Mouse (Mus musculus) layer of hippocampus, adult 2 months (tissue): ENCODE measurements around the gene Ehd4. TPM values are rescaled to one million over a fixed set of nuclear protein-coding genes. Genes with fewer than 3 reads are reported as not detected.

Source experiments
- DNase-seq, 2 experiments: peaks; one replicate each; pipeline ENCODE4 v3.0.0; 2022; ENCODE audit warnings: low spot score in 2 of 2
- H3K27ac ChIP-seq: fragments of 200-600 bp; 2 replicates; pipeline ENCODE4 v1.8.1; 2022
- H3K4me3 ChIP-seq: fragments of 200-600 bp; 2 replicates; pipeline ENCODE4 v1.8.1; 2022; ENCODE audit warnings: mild to moderate bottlenecking
- CTCF ChIP-seq: fragments of 200-600 bp; conservative IDR thresholded peaks from 2 replicates; pipeline ENCODE4 v1.8.1; 2022; ENCODE audit warnings: antibody characterized with exemption, mild to moderate bottlenecking, moderate library complexity
- total RNA-seq, 2 experiments: library from RNA; stranded (reverse); gene quantifications; 2 replicates each; pipeline ENCODE4 v1.2.3; 2021

Gene Ehd4
- total RNA-seq, 2 experiments from 2014 or later: 5.4 to 7.6 TPM

DNA sequence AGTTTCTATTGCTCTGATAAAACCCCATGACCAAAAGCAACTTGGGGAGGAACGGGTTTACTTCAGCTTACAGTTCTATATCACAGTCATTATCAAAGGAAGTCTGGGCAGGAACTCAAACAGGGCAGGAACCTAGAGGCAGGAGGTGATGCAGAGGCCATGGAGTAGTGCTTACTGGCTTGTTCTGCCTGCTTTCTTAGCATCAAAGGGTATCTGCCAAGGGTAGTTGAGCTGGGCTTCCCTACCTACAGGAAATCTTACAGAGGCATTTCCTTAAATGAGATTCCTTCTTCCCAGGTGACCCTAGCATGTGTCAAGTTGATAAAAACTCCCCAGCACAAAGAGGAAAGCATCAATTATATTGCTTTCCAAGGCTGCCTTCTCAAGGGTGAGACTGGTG, 38.0 kb downstream of the Ehd4 start:
- no peak for TF ChIP-seq CTCF

DNA sequence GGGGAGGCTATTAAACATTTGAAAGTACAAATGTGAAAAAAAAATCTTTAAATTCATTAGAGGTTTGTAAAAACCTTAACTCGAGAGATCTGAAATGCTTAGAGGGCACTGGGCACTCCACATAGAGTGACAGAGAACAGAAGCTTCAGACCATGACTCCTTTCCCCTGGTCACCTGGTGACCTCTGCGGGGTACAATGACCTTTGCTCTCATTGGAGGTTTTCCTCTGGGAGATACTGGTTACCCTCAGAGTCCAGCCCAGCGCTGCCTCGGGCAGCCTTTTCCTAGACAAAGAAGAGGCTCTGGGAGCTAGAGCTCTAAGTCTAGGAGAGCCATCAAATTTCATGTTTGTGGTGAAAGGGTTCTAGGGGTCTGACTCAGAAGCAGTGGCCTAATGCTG, 39.4 kb downstream of the Ehd4 start:
- Histone ChIP-seq H3K4me3 (no peak overlapping the region), H3K27ac (no peak overlapping the region)
- no peak for TF ChIP-seq CTCF
- no peak for DNase-seq

More for the DNA sequence above, 38.0 kb downstream of the Ehd4 start:
- Histone ChIP-seq H3K4me3 (no peak overlapping the region), H3K27ac (no peak overlapping the region)
- DNase-seq: no peak

DNA sequence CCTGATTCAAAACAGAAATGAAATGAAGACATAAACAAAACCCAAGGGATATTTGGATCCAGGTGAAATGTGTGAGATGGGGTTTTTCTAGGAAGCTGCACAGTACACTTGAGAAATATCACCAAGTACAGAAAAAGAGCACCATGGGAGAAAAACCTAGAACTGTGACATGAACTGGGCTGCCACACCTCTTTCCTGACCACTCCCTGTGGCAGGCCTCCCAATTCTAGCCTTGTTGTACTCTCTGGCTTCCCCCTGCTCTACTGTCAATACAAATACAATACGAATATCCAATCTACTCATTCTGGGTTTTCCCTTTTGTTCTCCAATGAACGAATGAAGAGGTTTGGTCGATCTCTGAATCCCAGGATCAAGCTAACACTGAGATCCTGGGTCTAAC, 40.4 kb downstream of the Ehd4 start:
- Histone ChIP-seq H3K27ac (no peak overlapping the region), H3K4me3 (no peak overlapping the region)
- TF ChIP-seq CTCF: no peak
- no peak for DNase-seq

DNA sequence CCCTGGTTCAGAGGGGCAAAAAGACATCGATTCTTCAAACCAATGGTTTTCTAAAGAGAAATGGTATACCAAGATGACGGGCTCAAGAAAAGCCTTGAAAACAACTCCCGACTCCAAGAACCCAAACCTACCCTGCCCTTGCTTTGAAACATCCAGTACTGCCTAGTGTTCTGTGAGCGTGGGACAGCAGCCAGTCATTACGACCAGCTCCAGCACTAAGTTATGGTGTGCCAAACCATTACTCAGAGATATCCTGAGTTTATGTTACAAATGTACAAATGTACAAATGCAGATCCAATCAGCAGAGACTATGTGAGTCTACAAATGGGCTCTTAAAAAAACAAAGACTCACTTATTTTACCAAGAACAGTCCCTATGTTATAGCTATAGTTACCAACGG, 40.9 kb downstream of the Ehd4 start:
- no peak for DNase-seq
- H3K27ac ChIP-seq: no peak overlapping the region
- no peak for TF ChIP-seq CTCF
- H3K4me3 ChIP-seq: no peak overlapping the region

DNA sequence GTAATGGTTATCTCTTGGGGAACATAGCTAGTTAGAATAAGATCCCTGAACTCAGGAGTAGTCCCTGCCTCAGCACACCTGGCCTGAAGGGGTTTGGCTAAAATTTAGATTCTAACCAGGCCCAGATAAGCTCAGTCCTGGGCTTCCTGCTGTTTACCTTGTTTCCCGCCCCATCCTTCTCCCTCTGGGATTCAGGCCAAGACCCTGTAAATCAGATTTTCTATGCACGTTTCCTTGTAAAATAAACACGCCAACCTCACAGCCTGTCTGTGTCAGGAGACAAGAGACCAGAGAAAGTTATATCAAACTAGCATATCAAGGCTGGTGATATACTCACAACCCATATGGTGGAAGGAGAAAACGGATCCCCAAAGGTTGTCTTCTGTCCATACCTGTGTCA, 42.8 kb downstream of the Ehd4 start:
- H3K4me3 ChIP-seq: no peak overlapping the region
- TF ChIP-seq CTCF: no peak
- no peak for DNase-seq

DNA sequence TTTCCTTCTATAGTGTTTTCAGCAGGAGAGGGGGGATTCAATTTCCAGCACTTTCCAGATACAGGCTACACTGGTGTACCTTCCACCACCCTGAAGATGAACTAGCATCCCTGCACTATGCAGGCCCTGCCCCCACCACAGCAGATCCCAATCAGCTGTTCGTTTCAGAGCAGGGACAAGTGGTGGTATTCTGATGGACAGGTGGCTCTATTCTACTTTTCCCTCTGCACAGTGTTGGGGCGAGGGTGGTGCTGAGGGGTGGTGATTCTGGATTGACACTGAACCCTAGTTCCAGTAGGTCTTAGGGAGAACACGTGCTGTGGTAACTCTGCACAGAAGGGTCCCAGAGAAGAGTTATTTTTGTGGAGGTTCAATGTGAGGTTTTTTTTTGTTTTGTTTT, 43.2 kb downstream of the Ehd4 start:
- Histone ChIP-seq H3K27ac (0 out of 2 replicates have a peak overlapping the region, but pooled peaks have one; percentile 14), H3K4me3 (no peak overlapping the region)
- TF ChIP-seq CTCF: no peak
- no peak for DNase-seq

More for the DNA sequence above, 42.8 kb downstream of the Ehd4 start:
- H3K27ac ChIP-seq: no peak overlapping the region

DNA sequence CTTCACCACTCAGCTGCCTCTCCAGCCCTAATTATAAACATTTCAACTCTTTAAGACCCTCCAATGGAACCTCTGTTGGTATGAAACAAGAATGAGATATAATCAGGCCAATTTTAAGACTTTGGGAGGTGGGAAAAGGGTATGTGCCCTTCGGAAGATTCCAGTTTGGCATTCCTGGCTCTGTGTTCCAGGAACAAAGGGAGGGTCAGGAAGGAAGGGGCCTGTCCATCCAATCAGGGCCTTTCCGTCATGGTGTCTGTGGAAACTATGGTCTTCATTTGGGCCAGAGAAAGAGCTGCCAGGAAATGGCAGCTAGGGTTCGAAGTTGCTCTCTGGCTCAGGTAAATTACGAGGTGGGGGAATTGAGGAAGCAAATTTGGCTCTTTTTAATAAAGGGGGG, 46.3 kb downstream of the Ehd4 start:
- no peak for DNase-seq
- no peak overlapping the region for H3K4me3 ChIP-seq
- no peak overlapping the region for H3K27ac ChIP-seq
- TF ChIP-seq CTCF: no peak

DNA sequence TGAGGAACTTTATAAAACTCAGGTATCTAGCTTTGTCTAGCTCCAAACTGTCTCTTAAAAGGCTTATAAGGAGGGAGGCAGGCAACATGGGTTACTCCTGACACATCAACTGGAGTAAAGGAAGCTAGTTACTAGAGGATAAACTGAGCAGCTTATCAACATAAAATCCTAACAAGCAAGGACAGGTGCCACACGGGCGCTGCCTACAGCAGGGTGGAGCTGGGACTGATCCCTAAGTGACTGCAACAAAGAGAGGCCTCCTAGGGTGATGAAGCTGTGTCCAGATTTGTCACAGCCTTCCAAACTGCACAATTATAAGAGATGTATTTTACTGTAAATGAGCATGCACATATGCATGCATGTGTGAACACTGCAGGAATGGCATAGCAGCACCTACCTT, 47.0 kb downstream of the Ehd4 start:
- DNase-seq: no peak
- no peak for TF ChIP-seq CTCF
- H3K27ac ChIP-seq: no peak overlapping the region
- no peak overlapping the region for H3K4me3 ChIP-seq

DNA sequence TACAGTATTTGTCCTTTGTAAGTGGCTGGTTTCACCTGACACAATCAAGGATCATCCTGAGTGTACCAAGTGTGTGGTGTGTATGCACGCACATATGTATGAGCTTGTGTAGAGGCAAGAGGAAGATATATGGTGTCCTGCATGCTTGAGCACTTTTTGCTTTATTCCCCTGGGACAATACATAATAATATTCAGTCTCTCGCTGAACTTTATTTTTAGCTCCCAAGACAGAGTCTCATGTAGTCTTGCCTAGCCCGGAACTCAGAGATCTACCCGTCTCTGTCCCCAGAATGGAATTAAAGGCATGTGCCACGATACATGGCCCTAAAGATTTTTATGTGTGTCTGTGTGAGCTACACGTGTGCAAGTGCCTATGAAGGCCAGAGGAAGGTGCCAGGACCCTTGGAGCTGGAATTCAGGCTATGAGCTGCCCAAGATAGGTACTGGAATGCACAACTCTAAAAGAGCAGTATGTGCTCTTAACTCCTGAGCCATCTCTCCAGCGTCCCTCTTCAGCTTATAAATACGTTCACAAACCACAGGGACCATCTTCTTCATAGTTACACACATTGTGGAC, 47.9 kb downstream of the Ehd4 start:
- Histone ChIP-seq H3K4me3 (no peak overlapping the region), H3K27ac (no peak overlapping the region)
- TF ChIP-seq CTCF: no peak
- no peak for DNase-seq

DNA sequence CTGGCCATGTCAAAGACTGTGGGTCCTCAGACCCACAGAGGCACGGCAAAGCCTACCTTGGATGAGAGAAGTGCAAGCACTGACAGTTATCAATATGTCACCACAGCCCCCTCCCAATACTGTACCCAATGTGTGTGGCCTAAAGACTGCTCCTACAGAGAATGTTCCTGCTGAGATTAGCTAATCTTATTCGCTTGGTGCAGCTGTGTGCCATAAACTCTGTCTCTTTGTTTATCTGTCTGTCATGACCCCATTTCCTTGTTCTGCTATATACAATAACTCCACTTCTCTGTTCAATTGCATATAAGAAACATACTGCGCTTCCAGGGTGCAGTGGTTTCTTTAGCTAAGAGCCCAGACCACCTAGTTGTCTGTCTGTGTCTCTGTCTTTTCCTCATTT, 48.5 kb downstream of the Ehd4 start:
- Histone ChIP-seq H3K4me3 (no peak overlapping the region), H3K27ac (no peak overlapping the region)
- DNase-seq: no peak
- TF ChIP-seq CTCF: no peak

DNA sequence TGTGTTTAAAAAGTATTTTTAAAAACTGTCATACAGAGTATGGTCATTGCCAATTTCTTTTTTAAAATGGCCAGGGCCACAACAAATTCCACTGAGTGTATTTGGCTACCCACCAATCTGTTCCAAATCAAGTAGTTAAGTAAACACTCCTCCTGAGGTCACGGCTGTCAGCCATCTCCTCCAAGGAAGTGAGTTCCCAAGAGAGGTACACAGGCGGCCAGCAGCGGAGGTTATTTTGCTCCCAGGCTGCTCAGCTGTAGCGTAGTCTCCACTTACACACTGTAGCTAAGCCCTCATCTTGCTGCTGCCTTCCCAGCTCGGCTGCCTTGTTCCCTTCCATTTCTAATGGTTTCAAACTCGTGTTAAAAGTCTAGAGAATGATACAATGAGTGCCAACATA, 51.5 kb downstream of the Ehd4 start:
- TF ChIP-seq CTCF: no peak
- no peak overlapping the region for H3K4me3 ChIP-seq

DNA sequence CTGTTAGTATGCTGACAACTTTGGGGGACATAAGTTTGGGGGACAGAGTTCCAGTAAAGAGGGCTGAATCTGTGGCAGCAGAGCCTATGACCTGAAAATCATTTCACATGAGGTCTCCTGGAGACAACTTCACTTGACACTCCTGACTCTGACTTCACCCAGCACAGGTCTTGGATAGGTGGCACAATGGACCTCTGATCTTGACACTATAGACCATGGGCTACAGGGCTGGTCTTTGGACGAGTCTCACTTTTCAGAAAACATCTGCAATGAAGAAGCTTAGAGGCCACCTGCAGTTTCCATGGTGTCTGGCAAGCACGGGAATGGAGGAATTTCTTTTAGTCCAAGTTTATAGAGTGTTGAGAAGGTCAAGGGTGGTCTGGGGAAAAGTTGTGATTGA, 52.0 kb downstream of the Ehd4 start:
- TF ChIP-seq CTCF: no peak
- DNase-seq: no peak
- Histone ChIP-seq H3K4me3 (no peak overlapping the region), H3K27ac (no peak overlapping the region)

More for the DNA sequence above, 51.5 kb downstream of the Ehd4 start:
- DNase-seq: no peak
- H3K27ac ChIP-seq: no peak overlapping the region

DNA sequence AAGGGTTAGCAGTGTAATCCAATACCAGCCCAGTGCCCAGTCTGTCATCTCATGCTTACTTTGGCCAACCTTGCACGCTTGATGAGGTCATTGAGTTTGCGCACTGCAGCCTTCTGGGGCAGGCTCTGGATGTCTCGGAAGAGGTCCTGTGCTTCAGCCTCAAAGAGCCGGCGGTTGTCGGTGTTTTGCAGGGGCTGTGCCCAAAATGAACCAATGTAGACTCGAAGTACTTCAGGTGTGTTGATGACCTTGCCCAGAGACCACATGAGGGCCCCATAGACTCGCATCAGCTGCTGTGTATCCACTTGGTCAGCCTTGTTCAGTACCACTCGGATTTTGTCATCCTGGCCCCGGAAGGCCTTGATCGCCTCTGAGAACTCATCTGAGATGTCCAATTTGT, 52.4 kb downstream of the Ehd4 start:
- no peak overlapping the region for H3K4me3 ChIP-seq
- H3K27ac ChIP-seq: no peak overlapping the region
- no peak for DNase-seq
- no peak for TF ChIP-seq CTCF

DNA sequence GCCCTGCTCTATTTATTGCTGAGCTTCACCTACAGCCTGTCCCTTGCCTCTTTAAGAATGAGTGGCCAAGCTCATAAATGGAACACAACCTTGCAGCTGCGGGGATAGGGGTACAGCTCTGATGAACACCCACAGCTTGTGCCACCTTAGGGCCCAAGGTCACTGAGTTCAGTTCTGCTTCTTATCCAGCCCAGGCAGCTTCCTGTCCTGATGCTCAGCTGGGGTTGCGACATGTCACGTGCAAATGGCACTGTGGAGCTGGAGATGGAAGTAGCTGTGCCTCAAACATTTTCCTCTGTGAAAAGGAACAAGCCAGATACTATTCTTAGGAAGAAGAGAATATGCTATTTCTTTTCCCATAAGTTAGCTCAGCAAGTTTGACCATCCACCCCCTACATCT, 54.5 kb downstream of the Ehd4 start:
- Histone ChIP-seq H3K27ac (no peak overlapping the region), H3K4me3 (no peak overlapping the region)
- TF ChIP-seq CTCF: no peak
- DNase-seq: no peak

DNA sequence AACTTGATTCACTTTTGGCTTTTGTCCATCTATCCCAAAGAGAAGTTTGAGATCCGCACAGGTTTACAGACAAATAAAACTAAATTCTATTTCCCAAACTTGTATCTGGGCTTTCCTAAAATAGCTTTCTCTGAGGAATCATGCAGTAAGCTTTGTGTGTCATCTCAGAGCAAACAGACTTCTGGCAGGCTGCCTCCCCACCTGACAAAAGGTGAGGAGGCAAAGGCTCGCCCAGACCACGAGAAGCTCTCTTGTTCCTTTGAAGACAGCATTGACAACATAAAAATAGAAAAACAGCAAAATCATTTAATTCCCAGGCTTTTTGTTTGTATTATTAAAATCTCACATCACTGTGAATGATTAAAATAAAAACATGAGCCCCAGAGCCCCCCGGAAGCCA, 55.1 kb downstream of the Ehd4 start:
- no peak for DNase-seq
- H3K27ac ChIP-seq: peak overlapping the region; percentile 18; the same call in 1 of the 2 replicates
- no peak overlapping the region for H3K4me3 ChIP-seq
- no peak for TF ChIP-seq CTCF
